Mouse (Mus musculus): ENCODE data around the gene Cd209d. TPM values are rescaled to one million over a fixed set of nuclear protein-coding genes. Genes with fewer than 3 reads are reported as not detected.
"Not testable (repeated sequence)": the region's sequence is repeated elsewhere in the genome, so short reads cannot be mapped to it uniquely, and the experiment has no call there.

Cd209d gene
- not detected in 2 replicates for polyA plus RNA-seq (2015; fragmentation: Nextera tagmentation; extraction: Ambion mirVana)

DNA sequence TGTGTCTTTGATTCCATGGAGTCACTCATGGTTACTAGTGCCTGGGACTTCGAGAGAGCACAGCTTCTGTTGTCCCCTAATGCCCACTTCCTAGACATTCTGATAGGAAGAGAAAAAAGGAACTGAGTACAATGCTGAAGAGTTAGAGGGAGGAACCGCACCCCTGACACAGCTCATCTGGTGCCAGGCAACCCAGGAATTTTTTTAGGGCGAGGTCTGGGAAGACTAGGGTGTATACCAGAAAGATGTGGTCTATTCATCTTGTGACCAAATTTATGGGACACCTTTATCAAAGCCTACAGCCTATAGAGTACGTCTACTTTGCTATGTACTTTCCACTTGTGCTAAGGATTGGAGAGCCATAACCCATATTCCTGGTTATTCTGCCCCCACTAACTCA, at the start of gene Cd209d:
Gene Cd209d, minus strand, starts transcription at position 101 of the 400 bp plus-strand sequence.
- ATAC-seq (ENCODE audit: insufficient number of reproducible peaks, low FRiP score, low TSS enrichment, low read depth) = no peak
- H3K9ac ChIP-seq = no peak within 1 kb of the TSS
- H3K4me1 ChIP-seq = no peaks in the 10 kb centered on the region
- H3K4me3 ChIP-seq (replicated peaks) = no peak within 1 kb of the TSS
- no peaks in the 10 kb centered on the region for H3K36me3 ChIP-seq
- H3K27me3 ChIP-seq = no peaks in the 10 kb centered on the region
- H3K27ac ChIP-seq (replicated peaks) = no peak within 1 kb of the TSS
- H3K4me2 ChIP-seq (replicated peaks) = no peak within 1 kb of the TSS
- WGBS = 72% methylated on average over 4 of the region's 4 CpGs
- H3K9me3 ChIP-seq (replicated peaks) = no peaks in the 10 kb centered on the region

DNA sequence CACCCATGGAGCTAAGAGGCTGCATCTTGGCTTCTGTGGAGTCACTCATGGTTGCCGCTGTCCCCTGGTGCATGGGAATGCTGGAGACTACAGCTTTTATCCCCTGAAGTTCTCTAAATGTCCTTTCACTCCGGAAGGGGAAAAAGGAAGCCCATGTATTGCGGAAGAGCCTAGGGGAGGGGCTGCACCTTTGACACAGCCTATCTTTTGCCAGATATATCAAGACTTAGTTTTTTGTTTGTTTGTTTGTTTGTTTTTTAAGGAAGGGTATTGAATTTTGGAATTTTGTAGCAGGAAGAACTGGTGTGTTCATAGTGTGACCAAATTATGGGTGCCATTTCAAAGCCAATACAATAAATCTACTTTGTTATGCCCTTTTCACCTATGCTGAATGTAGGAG, 48.4 kb upstream of the Cd209d start, which contains the start of gene Cd209b:
Gene Cd209b, minus strand, starts transcription at position 101 of the 400 bp plus-strand sequence.
- H3K9me3 ChIP-seq (replicated peaks) = no peaks in the 10 kb centered on the region
- no peaks in the 10 kb centered on the region for H3K36me3 ChIP-seq
- H3K4me1 ChIP-seq = no peaks in the 10 kb centered on the region
- H3K4me3 ChIP-seq (replicated peaks) = no peak within 1 kb of the TSS
- ATAC-seq (ENCODE audit: insufficient number of reproducible peaks, low FRiP score, low TSS enrichment, low read depth) = no peak
- 78% methylated on average over 3 of the region's 3 CpGs for WGBS
- no peak within 1 kb of the TSS for H3K9ac ChIP-seq
- H3K27ac ChIP-seq (replicated peaks) = no peak within 1 kb of the TSS
- no peak within 1 kb of the TSS for H3K4me2 ChIP-seq (replicated peaks)
- H3K27me3 ChIP-seq = no peaks in the 10 kb centered on the region

DNA sequence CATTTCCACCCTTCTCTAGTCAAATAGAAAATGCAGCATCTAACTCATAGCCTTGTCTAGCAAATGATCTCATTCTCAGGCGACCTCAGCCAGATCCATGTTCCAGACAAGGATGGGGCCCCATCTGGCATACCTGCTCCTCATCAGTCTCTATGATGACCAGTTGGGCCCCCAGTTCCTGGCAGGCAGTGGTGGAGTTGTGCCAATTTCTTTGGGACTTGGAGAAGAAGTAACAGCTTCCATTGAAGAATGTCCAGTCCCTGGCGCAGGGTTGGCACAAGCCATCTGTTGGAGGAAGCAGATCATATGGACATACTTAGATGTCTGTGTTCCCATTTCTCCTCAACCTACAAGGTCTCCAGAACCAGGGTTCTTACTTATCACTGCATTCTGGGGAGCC, 2.2 kb downstream of the Cd209d start:
- Histone ChIP-seq H3K4me1 (no peaks in the 10 kb centered on the region), H3K36me3 (no peaks in the 10 kb centered on the region), H3K9me3 (replicated peaks) (no peaks in the 10 kb centered on the region), H3K4me2 (replicated peaks) (no peak overlapping the region), H3K27me3 (no peaks in the 10 kb centered on the region), H3K4me3 (replicated peaks) (no peak overlapping the region), H3K9ac (no peak overlapping the region), H3K27ac (replicated peaks) (no peak overlapping the region)
- ATAC-seq (ENCODE audit: insufficient number of reproducible peaks, low FRiP score, low TSS enrichment, low read depth) = no peak
- 71% methylated on average over 2 of the region's 2 CpGs for WGBS

DNA sequence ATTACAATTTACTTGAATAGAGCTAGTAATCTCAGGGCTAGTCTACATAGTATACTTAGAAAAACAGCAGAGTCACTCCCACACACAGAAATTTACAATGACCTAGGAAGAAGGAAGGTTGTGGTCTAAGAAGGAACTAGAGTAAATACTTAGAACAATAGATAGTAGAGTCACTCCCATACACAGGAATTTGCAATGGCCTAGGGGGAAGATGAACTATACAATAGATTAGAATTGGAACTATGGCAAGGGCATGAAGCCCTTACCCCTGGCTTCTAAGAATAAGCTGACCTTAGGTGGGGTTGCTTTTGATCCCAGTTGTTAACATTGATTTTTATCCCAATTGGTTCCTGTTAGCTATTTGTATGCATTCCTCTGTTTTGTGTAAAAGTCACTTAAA, 15.6 kb downstream of the Cd209d start:
- not testable (repeated sequence) for H3K4me3 ChIP-seq (replicated peaks); H3K36me3 ChIP-seq; H3K27ac ChIP-seq (replicated peaks); H3K27me3 ChIP-seq; ATAC-seq (ENCODE audit: insufficient number of reproducible peaks, low FRiP score, low TSS enrichment, low read depth); H3K4me1 ChIP-seq; H3K9me3 ChIP-seq (replicated peaks); H3K4me2 ChIP-seq (replicated peaks); H3K9ac ChIP-seq

DNA sequence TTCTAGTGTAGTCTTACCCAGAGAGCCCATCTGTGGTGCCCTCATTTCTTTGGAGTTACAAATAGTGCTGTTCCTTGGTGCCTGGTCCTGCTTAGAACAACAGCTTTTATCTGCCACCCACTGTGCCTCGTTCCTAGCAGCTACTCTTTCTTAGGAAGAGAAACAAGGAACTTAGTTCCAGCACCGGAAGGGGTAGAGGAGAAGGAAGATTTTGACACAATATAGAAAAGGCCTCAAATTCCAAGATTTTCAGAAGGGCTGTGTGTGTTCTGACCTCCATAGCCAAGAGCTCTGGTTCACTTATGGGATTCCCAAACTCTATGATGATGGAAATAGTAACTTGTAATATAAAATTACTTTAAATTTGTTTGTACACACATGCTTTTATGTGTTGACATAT, 24.1 kb downstream of the Cd209d start, which contains the start of gene Cd209e:
Gene Cd209e, minus strand, starts transcription at position 101 of the 400 bp plus-strand sequence.
- no peaks in the 10 kb centered on the region for H3K36me3 ChIP-seq
- H3K4me3 ChIP-seq (replicated peaks) = no peak within 1 kb of the TSS
- no peak within 1 kb of the TSS for H3K9ac ChIP-seq
- H3K4me1 ChIP-seq = no peaks in the 10 kb centered on the region
- no peaks in the 10 kb centered on the region for H3K27me3 ChIP-seq
- H3K9me3 ChIP-seq (replicated peaks) = no peaks in the 10 kb centered on the region
- no peak for ATAC-seq (ENCODE audit: insufficient number of reproducible peaks, low FRiP score, low TSS enrichment, low read depth)
- H3K4me2 ChIP-seq (replicated peaks) = no peak within 1 kb of the TSS
- no peak within 1 kb of the TSS for H3K27ac ChIP-seq (replicated peaks)
- 77% methylated on average over 2 of the region's 2 CpGs for WGBS

Other genes starting within 250 kb of the Cd209d start
- gene Stxbp2, start 247.6 kb downstream of the Cd209d start, polyA plus RNA-seq (2015; fragmentation: Nextera tagmentation; extraction: Ambion mirVana) = 48.4 and 56.0 TPM in 2 replicates
- not detected in 2 replicates for gene Retn, start 222.8 kb downstream of the Cd209d start, polyA plus RNA-seq (2015; fragmentation: Nextera tagmentation; extraction: Ambion mirVana)
- 0.28 and 0.98 TPM in 2 replicates for gene Mcemp1, start 212.8 kb downstream of the Cd209d start, polyA plus RNA-seq (2015; fragmentation: Nextera tagmentation; extraction: Ambion mirVana)
- gene Fcor, start 206.2 kb downstream of the Cd209d start, polyA plus RNA-seq (2015; fragmentation: Nextera tagmentation; extraction: Ambion mirVana) = 8.1 and 10.7 TPM in 2 replicates
- 38.8 and 40.6 TPM in 2 replicates for gene Trappc5, start 202.3 kb downstream of the Cd209d start, polyA plus RNA-seq (2015; fragmentation: Nextera tagmentation; extraction: Ambion mirVana)
- 0.16 and 0.26 TPM in 2 replicates for gene Fcer2a, start 184.4 kb downstream of the Cd209d start, polyA plus RNA-seq (2015; fragmentation: Nextera tagmentation; extraction: Ambion mirVana)
- gene Clec4g, start 157.9 kb downstream of the Cd209d start, polyA plus RNA-seq (2015; fragmentation: Nextera tagmentation; extraction: Ambion mirVana) = not detected in 2 replicates
- gene Cd209a, start 129.6 kb downstream of the Cd209d start, polyA plus RNA-seq (2015; fragmentation: Nextera tagmentation; extraction: Ambion mirVana) = 0.22 and 0.61 TPM in 2 replicates
- not detected in 2 replicates for gene Cd209e, start 24.2 kb downstream of the Cd209d start, polyA plus RNA-seq (2015; fragmentation: Nextera tagmentation; extraction: Ambion mirVana)
- gene Cd209b, start 48.3 kb upstream of the Cd209d start, polyA plus RNA-seq (2015; fragmentation: Nextera tagmentation; extraction: Ambion mirVana) = not detected in 2 replicates
- 0.59 and 0.68 TPM in 2 replicates for gene Cd209c, start 76.2 kb upstream of the Cd209d start, polyA plus RNA-seq (2015; fragmentation: Nextera tagmentation; extraction: Ambion mirVana)
- not detected in 2 replicates for gene Cd209f, start 227.3 kb upstream of the Cd209d start, polyA plus RNA-seq (2015; fragmentation: Nextera tagmentation; extraction: Ambion mirVana)

Measured in embryonic facial prominence, embryonic 15.5 days (tissue).